Mouse (Mus musculus) layer of hippocampus, postnatal 10 days (tissue): ENCODE results near the gene Gm13287. TPM values are rescaled to one million over a fixed set of nuclear protein-coding genes. Genes with fewer than 3 reads are reported as not detected.
"Not testable (repeated sequence)": the region's sequence is repeated elsewhere in the genome, so short reads cannot be mapped to it uniquely, and the experiment has no call there.

ENCODE experiments used
- DNase-seq, 2 experiments: peaks; one replicate each; pipeline ENCODE4 v3.0.0; 2021; ENCODE audit warnings: low spot score in 2 of 2
- total RNA-seq, 2 experiments: library from RNA; stranded (reverse); gene quantifications; 2 replicates each; pipeline ENCODE4 v1.2.3; 2021

Gene Gm13287
- total RNA-seq, 2 experiments from 2014 or later, result not detected

GRCm38 (mm10) chr4:88793936-88794675 is 8.9 kb upstream of the Gm13287 start, which contains the start of gene Gm13275:
TSS of gene Gm13275 (plus strand) at chr4:88794487.
- DNase-seq, result peak; percentile 74 to 80

DNA sequence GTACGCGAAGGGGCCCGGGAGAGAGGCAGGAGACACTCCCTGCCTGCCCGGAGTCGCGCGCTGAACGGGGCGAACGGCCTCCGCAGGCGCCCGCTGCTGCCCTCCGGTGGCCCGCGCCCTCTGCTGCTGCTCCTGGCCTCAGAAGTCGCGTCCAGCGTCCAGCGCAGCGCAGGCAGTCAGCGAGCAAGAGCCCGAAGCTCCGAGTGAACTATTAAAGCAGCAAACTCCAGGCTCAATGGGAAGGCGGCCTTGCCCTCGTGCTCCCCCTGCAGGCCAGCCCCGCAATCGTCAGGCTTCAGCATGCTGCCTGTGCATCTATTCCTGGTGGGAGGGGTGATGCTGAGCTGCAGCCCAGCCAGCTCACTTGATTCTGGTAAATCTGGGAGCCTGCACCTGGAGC is 6.0 kb upstream of the Gm13287 start, which contains the start of gene Gm13279:
Gene Gm13279, plus strand, starts transcription at position 301 of the 400 bp plus-strand sequence.
- DNase-seq, result not testable (repeated sequence)

GRCm38 (mm10) chr4:88799365-88799764 is 3.7 kb upstream of the Gm13287 start, which contains the start of gene Gm13285:
TSS of gene Gm13285 (plus strand) at chr4:88799665.
- not testable (repeated sequence) for DNase-seq

- DNase-seq, result not testable (repeated sequence)
These were observed 2.2 kb downstream of the Gm13287 start, which contains the start of gene Gm13288 for GRCm38 (mm10) chr4:88805231-88805630. TSS of gene Gm13288 (plus strand) at chr4:88805531.

- DNase-seq, result peak; percentile 4 to 14
These were observed 2.7 kb downstream of the Gm13287 start for GRCm38 (mm10) chr4:88805761-88806160.

DNA sequence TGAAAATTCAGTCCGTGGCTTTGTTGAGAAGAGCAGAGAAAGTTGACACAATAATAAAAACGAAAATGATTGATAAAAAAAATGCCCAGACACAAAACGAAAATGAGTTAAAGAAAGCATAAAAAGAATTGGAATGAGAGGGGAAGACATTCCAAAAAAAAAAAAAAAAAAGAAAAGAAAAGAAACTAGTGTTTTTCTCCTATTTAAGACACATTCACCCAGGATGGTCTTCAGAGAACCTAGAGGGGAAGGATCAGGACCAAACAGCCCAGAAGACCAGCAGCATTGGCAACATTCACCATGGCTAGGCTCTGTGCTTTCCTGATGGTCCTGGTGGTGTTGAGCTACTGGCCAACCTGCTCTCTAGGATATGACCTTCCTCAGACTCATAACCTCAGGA is 12.9 kb downstream of the Gm13287 start, which contains the start of gene Ifna7:
Gene Ifna7, plus strand, starts transcription at position 301 of the 400 bp plus-strand sequence.
- DNase-seq, result no peak

DNA sequence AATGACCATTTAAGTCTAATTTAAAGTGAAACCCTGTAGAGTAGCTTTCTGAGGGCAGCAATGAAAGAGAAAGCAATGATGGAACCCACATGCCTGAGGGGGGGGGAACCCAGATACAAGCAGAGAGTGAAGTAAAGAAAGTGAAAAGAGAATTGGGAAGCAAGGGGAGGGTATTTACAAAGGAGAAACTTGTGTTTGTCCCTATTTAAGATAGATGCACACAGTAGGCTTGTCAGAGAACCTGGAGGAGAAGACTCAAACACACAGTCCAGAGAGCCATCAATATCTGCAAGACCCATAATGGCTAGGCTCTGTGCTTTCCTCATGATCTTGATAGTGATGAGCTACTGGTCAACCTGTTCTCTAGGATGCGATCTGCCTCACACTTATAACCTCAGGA is 16.6 kb downstream of the Gm13287 start, which contains the start of gene Ifna11:
Gene Ifna11, plus strand, starts transcription at position 301 of the 400 bp plus-strand sequence.
- no peak for DNase-seq

GRCm38 (mm10) chr4:88822995-88823394 is 19.9 kb downstream of the Gm13287 start:
- DNase-seq, result peak; percentile 5 to 26

GRCm38 (mm10) chr4:88827116-88827515 is 24.1 kb downstream of the Gm13287 start, which contains the start of gene Ifna6:
TSS of gene Ifna6 (plus strand) at chr4:88827416.
- not testable (repeated sequence) for DNase-seq

- peak; percentile 47 to 54 for DNase-seq
These were observed 27.5 kb downstream of the Gm13287 start for GRCm38 (mm10) chr4:88830523-88830922.

GRCm38 (mm10) chr4:88835225-88835624 is 32.2 kb downstream of the Gm13287 start, which contains the start of gene Ifna5:
TSS of gene Ifna5 (plus strand) at chr4:88835525.
- not testable (repeated sequence) for DNase-seq

DNA sequence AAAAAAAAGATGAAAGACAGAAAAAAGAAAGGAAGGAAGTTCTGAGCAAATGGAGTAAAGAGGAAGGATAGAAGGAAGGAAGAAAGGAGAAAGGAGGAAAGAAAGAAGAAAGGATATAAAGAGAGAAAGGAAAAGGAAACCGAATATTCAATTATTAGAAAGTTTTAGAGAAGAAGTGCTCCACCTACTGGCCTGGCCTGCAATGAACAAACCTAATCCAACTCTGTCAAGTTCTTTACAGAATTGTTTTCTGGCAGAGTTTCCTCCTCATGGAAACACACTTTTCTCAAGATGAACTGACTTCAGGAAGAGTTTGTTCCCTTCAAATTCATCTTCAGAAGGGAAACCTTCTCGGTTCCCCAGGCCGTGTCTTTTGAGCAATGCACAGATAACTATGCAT is 35.8 kb downstream of the Gm13287 start:
- peak in 1 of 2 experiments; percentile 14 for DNase-seq

DNA sequence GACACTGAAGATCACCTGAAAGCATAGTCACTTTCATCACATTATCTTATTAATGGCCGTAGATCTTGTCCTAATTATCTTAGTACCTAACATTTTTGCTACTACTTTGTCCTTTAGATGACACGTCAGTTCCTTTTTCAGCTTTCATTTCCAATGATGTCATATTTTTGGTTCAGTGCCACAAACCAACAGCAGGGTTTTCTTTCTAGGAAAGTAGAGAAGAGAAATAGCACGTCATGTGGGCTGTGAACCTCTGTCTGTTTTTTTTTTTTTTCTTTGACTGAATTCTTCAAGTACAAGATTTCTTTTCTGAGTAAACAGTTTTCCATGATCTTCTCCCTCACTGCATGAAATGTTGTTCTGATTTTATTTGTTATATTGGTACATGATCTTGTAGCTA is 37.0 kb downstream of the Gm13287 start:
- no peak for DNase-seq

DNA sequence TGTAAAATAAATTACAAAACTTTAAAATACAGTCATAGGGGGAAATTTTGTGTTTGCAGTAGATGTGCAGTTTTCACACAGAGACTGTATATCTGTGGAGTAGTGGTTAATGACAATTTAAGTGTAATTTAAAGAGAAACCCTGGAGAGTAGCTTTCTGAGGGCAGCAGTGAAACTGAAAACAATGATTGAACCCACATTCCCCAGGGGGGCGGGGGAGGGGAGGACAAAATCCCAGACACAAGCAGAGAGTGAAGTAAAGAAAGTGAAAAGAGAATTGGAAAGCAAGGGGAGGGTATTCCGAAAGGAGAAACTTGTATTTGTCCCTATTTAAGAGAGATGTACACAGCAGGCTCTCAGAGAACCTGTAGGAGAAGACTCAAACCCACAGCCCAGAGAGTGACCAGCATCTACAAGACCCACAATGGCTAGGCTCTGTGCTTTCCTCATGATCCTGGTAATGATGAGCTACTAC is 38.4 kb downstream of the Gm13287 start, which contains the start of gene Ifna4:
Gene Ifna4, plus strand, starts transcription at position 424 of the 474 bp plus-strand sequence.
- no peak for DNase-seq

DNA sequence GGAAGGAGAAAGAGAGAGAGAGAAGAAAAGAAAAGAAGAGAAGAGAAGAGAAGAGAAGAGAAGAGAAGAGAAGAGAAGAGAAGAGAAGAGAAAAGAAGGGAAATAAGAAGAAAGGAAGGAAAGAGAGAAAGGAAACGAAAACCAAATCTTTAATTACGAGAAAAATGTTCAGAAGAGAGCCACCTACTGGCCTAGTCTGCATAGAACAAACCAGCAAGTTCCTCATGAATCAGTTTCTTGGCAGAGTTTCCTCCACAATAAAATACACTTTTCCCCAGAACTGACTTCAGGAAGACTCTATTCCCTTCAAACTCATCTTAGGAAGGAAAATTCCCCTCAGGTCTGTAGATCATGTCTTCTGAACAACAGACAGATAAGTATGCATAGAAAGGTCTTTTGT is 42.3 kb downstream of the Gm13287 start:
- DNase-seq, result no peak

- no peak for DNase-seq
These were observed 46.6 kb downstream of the Gm13287 start, which contains the start of gene Ifna1 for GRCm38 (mm10) chr4:88849698-88850097. TSS of gene Ifna1 (plus strand) at chr4:88850087.

GRCm38 (mm10) chr4:88851026-88851763 is 48.1 kb downstream of the Gm13287 start:
- DNase-seq, result no peak
